Mouse (Mus musculus) ovary, adult 18-20 months (tissue): ENCODE data around the gene Urb2.

Experiments
- DNase-seq: peaks from one replicate; pipeline ENCODE4 v3.0.0; 2022; ENCODE audit warnings: low spot score, mixed read lengths

Urb2 gene

DNA sequence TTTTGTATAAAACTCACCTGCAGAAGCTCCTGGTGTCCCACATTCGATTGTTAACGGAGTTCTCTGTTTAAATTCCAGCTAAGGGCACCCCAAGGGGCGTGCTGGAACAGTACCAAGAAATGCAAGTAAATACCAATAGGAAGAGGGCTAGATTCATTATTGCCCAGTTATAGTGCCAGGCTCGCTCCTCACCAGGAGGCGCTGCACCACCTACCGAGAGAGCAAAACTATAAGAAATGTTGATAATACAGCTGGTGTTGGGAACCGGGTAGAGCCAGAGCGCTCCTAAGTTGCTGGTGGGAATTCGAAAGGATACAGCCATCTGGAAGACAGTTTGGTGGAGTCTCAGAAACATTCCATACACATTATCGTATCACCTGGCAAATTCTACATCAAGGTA is 56.7 kb downstream of the Urb2 start:
- no peak for DNase-seq

DNA sequence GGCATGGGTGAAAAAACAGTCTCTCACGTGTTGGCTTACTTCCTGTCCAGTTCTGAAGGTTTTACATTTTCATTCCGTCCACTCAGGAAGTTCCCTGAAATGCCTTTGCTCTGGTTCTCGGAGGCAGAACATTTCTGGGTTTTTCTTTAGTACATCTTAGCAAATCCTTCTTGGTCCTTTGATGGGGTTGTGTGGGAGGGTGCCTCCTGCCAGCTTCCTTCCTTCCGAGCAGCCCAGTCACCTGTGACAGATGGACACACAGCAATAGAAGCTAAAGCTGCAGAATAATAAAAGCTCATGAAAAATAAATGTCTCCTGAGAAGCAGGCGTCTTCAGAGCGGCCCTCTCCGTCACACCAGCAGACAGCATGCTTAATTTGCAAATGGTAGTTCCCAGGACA is 57.7 kb downstream of the Urb2 start:
- no peak for DNase-seq

DNA sequence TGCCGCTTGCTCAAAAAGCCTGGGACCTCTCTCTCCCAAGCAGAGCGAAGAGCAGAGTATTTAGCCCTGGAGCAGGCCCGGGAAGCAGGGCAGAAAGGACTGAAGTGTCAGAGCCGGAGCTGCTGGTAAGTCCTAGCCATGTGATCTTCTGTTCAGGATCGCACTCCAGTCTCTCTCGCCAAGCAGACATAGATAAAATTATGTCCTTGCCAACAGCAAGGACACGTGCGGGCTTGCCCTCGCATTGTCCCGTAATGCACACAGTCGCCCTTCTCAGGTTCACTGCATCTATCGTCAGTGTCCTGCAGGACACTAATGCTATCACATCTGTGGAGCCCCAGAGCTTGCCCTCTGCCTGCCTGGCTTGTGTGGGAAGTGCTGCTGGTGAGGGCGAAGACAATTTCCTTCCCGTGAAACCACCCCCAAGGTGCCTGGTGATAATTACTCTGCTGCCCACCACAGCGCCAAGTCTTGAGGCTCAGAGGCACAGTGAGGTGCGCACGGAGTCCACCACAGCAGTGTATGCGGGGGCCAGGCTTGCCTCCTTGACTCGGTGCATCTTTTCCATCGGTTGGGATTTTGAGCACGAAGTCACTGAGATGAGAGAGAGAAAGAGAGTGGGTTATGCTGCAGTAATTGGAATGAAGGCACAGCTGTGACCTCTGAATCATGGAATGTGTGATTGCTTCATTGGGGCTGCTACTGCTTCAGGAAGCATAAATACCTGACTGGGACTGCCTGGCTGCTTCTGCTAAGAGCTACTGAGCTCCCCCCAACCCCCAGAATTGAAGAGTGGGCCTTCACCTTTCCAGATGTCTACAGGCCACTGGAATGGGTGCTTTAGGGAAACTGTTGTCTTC is 59.4 kb downstream of the Urb2 start:
- DNase-seq, result peak; percentile 6

DNA sequence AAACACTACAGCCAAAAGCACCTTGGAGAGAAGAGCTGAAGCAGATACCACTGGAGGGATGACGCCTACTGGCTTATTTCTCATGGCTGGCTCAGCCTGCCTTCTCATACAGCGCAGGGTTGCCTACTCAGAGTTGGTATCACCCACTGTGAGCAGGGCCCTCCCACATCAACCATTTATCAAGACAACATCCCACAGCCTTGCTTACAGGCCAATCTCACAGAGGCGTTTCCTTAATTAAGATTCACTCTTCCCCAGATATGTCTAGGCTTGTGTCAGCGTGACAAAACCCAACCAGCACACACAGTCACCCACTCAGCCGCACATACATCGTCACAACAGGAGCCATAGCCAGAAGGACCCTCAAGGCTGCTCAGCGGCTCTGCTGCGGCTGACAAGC is 61.3 kb downstream of the Urb2 start:
- no peak for DNase-seq

GRCm38 (mm10) chr8:124083611-124084010 is 62.3 kb downstream of the Urb2 start:
- no peak for DNase-seq

DNA sequence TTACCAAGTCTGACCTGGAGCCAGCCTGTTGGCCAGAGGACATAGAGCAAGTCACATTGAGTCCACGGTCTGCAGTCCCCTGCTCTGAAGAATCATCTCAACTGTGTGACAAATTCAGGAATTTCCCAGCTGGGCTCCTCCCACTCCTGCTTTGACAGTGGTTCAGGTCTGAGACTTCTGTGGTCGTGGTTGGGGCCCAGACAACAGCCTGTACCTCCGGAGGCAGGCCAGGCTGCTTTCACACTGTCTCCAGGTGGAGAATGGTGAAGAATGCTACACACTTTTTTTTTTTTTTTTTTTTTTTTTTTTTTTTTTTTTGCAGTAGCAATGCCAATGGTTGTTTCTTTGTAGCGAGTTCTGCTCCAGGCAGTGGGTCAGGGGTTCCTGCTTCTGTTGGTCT is 64.4 kb downstream of the Urb2 start:
- no peak for DNase-seq

- no peak for DNase-seq
These were observed 66.8 kb downstream of the Urb2 start for GRCm38 (mm10) chr8:124088092-124088613.

DNA sequence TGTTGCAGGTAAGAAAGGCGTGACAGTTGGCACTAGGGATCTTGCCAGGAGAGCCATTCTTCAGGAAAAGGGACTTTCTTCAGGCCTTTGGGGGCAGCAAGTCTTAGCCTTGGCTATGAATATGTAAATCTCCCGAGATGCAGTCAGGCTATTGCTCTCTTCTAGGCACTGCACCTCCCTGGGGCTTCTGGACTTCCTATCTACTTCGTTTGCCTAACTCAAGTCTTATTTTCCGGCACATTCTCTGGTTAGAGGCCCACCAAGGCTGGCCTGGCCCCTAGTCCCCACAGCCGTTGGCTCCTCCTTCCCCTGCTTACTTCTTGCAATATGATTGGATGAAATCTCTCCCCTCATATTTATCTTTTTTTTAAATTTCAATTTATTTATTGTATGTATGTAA is 67.7 kb downstream of the Urb2 start:
- no peak for DNase-seq

DNA sequence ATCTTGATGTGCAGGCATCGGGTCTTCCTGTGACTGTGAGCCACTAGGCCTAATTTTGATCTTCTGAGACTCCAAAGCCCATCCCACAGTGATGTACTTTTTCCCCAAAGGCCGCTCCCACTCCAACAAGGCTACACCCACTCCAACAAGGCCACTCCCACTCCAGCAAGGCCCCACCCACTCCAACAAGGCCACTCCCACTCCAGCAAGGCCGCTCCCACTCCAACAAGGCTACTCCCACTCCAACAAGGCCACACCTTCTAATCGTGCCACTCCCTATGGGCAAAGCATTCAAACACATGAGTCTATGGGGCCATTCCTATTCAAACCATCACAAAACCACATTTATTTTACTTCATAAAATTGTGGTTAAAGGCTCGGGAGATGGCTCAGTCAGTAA is 69.2 kb downstream of the Urb2 start:
- no peak for DNase-seq
